Mouse (Mus musculus): ENCODE measurements at regions not wholly inside any gene's neighbourhood (a gene's known extent, or its start where the extent isn't known, plus 50 kb on each side); places are given as distances from the start of the nearest gene placed in this dataset.

- no peak for DNase-seq (ENCODE audit: extremely low spot score, low spot score)
These were observed 232.9 kb downstream of the Csl start for GRCm38 (mm10) chr10:99526561-99526960.

GRCm38 (mm10) chr10:99531104-99531503 is 228.4 kb downstream of the Csl start:
- no peak for DNase-seq (ENCODE audit: extremely low spot score, low spot score)

GRCm38 (mm10) chr10:99531556-99531955 is 227.9 kb downstream of the Csl start:
- DNase-seq (ENCODE audit: extremely low spot score, low spot score) = no peak

- peak; percentile 39 for DNase-seq (ENCODE audit: extremely low spot score, low spot score)
These were observed 227.5 kb downstream of the Csl start for GRCm38 (mm10) chr10:99531992-99532391.

GRCm38 (mm10) chr10:99532697-99533119 is 226.8 kb downstream of the Csl start:
- peak; percentile 34 for DNase-seq (ENCODE audit: extremely low spot score, low spot score)

GRCm38 (mm10) chr10:99533468-99533867 is 226.0 kb downstream of the Csl start:
- DNase-seq (ENCODE audit: extremely low spot score, low spot score) = no peak

GRCm38 (mm10) chr10:99534237-99534636 is 225.2 kb downstream of the Csl start:
- no peak for DNase-seq (ENCODE audit: extremely low spot score, low spot score)

- DNase-seq (ENCODE audit: extremely low spot score, low spot score) = no peak
These were observed 220.8 kb downstream of the Csl start for GRCm38 (mm10) chr10:99538639-99539038.

- DNase-seq (ENCODE audit: extremely low spot score, low spot score) = no peak
These were observed 207.1 kb downstream of the Csl start for GRCm38 (mm10) chr10:99552373-99552772.

GRCm38 (mm10) chr10:99552836-99553540 is 206.5 kb downstream of the Csl start:
- no peak for DNase-seq (ENCODE audit: extremely low spot score, low spot score)

- DNase-seq (ENCODE audit: extremely low spot score, low spot score) = no peak
These were observed 204.4 kb downstream of the Csl start for GRCm38 (mm10) chr10:99555021-99555420.

GRCm38 (mm10) chr10:99555658-99556352 is 203.7 kb downstream of the Csl start:
- no peak for DNase-seq (ENCODE audit: extremely low spot score, low spot score)

- no peak for DNase-seq (ENCODE audit: extremely low spot score, low spot score)
These were observed 203.0 kb downstream of the Csl start for GRCm38 (mm10) chr10:99556353-99557036.

GRCm38 (mm10) chr10:99558656-99559055 is 200.8 kb downstream of the Csl start:
- DNase-seq (ENCODE audit: extremely low spot score, low spot score) = no peak

GRCm38 (mm10) chr10:99561166-99561818 is 198.2 kb downstream of the Csl start:
- DNase-seq (ENCODE audit: extremely low spot score, low spot score) = no peak

GRCm38 (mm10) chr10:99564605-99565004 is 194.9 kb downstream of the Csl start:
- DNase-seq (ENCODE audit: extremely low spot score, low spot score) = no peak

GRCm38 (mm10) chr10:99568424-99568823 is 191.0 kb downstream of the Csl start:
- DNase-seq (ENCODE audit: extremely low spot score, low spot score) = no peak

- DNase-seq (ENCODE audit: extremely low spot score, low spot score) = no peak
These were observed 189.3 kb downstream of the Csl start for GRCm38 (mm10) chr10:99570190-99570589.

GRCm38 (mm10) chr10:99573997-99574396 is 185.5 kb downstream of the Csl start:
- no peak for DNase-seq (ENCODE audit: extremely low spot score, low spot score)

- no peak for DNase-seq (ENCODE audit: extremely low spot score, low spot score)
These were observed 184.2 kb downstream of the Csl start for GRCm38 (mm10) chr10:99575294-99575693.

GRCm38 (mm10) chr10:99576301-99576700 is 183.2 kb downstream of the Csl start:
- DNase-seq (ENCODE audit: extremely low spot score, low spot score) = no peak
